Mouse (Mus musculus) NIH3T3 (cell line): Measurements from ENCODE around the gene Faap100.

Experiments
- DNase-seq: peaks from one replicate; pipeline ENCODE4 v3.0.0-alpha.2; 2012; ENCODE audit warnings: low read depth

The Faap100 gene

GRCm38 (mm10) chr11:120351250-120352092 is 27.1 kb downstream of the Faap100 start:
- no peak for DNase-seq

GRCm38 (mm10) chr11:120350711-120351110 is 27.9 kb downstream of the Faap100 start:
- no peak for DNase-seq

GRCm38 (mm10) chr11:120349986-120350702 is 28.4 kb downstream of the Faap100 start:
- DNase-seq: peak; percentile 98

- DNase-seq: no peak
Measured at GRCm38 (mm10) chr11:120349371-120349985, 29.1 kb downstream of the Faap100 start.

- DNase-seq: peak; percentile 80
Measured at GRCm38 (mm10) chr11:120348684-120349370, 29.7 kb downstream of the Faap100 start.

- DNase-seq: peak; percentile 95
Measured at GRCm38 (mm10) chr11:120347791-120348683, 30.5 kb downstream of the Faap100 start, which contains the start of gene Actg1. Gene Actg1, minus strand, starts transcription at chr11:120348542.

- peak; percentile 58 for DNase-seq
Measured at GRCm38 (mm10) chr11:120347301-120347700, 31.3 kb downstream of the Faap100 start.

- DNase-seq: peak; percentile 47
Measured at GRCm38 (mm10) chr11:120346383-120347034, 32.1 kb downstream of the Faap100 start.

- DNase-seq: peak; percentile 75
Measured at GRCm38 (mm10) chr11:120345067-120345681, 33.4 kb downstream of the Faap100 start.

GRCm38 (mm10) chr11:120344310-120344920 is 34.1 kb downstream of the Faap100 start:
- DNase-seq: peak; percentile 76

GRCm38 (mm10) chr11:120343519-120344309 is 34.9 kb downstream of the Faap100 start:
- DNase-seq: peak; percentile 76

GRCm38 (mm10) chr11:120342656-120343160 is 35.9 kb downstream of the Faap100 start:
- DNase-seq: no peak

- DNase-seq: no peak
Measured at GRCm38 (mm10) chr11:120341661-120342060, 36.9 kb downstream of the Faap100 start.

- peak; percentile 53 for DNase-seq
Measured at GRCm38 (mm10) chr11:120339978-120340513, 38.5 kb downstream of the Faap100 start.

- no peak for DNase-seq
Measured at GRCm38 (mm10) chr11:120338786-120339185, 39.8 kb downstream of the Faap100 start.

GRCm38 (mm10) chr11:120337447-120337846 is 41.1 kb downstream of the Faap100 start:
- no peak for DNase-seq

- no peak for DNase-seq
Measured at GRCm38 (mm10) chr11:120335431-120336021, 43.0 kb downstream of the Faap100 start.

- DNase-seq: no peak
Measured at GRCm38 (mm10) chr11:120320156-120320555, 58.4 kb downstream of the Faap100 start.
